Mouse (Mus musculus): ENCODE data around the gene Dlg5. TPM values are rescaled to one million over a fixed set of nuclear protein-coding genes. Genes with fewer than 3 reads are reported as not detected.

Dlg5 gene
- polyA plus RNA-seq, 1 experiment from 2014 or later: 16.5 TPM

DNA sequence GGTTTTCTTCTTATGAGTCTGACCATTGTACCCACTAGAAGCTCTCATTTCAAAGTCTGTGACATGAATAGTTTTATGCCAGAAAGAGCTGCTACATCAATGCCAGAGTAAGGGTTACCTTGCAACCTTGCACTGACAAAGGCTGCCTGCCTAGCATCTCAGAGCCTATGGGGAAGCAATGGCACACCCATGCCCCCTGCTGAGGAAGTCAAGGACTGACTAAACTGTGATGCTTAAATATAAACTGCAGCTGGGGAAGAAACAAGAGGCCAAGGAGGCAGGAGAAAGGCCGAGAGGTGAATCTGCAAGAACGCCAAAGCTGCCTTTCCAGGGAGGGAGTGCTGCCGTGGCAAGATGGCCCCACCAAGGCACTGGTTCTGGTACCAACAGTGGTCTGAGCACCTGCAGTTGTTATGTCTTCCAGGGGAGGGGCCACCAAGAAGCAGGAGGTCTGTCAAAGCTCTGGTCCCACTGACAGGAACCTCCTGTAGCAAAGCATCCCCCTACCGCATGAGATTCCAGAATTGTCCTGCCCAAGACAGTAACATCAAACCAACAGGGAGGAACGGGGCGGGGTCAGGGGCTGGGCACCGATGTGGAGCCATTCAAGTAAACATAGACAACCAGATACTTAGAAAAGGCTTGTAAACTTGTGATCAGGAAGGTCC, 111.0 kb downstream of the Dlg5 start:
- H3K27ac ChIP-seq: no peak overlapping the region
- no peak overlapping the region for H3K4me3 ChIP-seq
- peaks cover 59% of the 10 kb centered on the region for H3K36me3 ChIP-seq (replicated peaks)
- WGBS: 88% methylated on average over 7 of the region's 7 CpGs
- H3K27me3 ChIP-seq (ENCODE audit: poor library complexity, severe bottlenecking): no peaks in the 10 kb centered on the region
- H3K9me3 ChIP-seq: no peaks in the 10 kb centered on the region
- DNase-seq (ENCODE audit: extremely low spot score, low spot score): no peak
- no peaks in the 10 kb centered on the region for H3K4me1 ChIP-seq

- Histone ChIP-seq H3K4me1 (no peaks in the 10 kb centered on the region), H3K27ac (no peak overlapping the region), H3K27me3 (ENCODE audit: poor library complexity, severe bottlenecking) (no peaks in the 10 kb centered on the region), H3K36me3 (replicated peaks) (peaks cover 50% of the 10 kb centered on the region), H3K4me3 (no peak overlapping the region), H3K9me3 (no peaks in the 10 kb centered on the region)
- no peak for DNase-seq (ENCODE audit: extremely low spot score, low spot score)
- WGBS: 91% methylated on average over 8 of the region's 8 CpGs
These were observed 111.9 kb downstream of the Dlg5 start for GRCm38 (mm10) chr14:24133801-24134200.

DNA sequence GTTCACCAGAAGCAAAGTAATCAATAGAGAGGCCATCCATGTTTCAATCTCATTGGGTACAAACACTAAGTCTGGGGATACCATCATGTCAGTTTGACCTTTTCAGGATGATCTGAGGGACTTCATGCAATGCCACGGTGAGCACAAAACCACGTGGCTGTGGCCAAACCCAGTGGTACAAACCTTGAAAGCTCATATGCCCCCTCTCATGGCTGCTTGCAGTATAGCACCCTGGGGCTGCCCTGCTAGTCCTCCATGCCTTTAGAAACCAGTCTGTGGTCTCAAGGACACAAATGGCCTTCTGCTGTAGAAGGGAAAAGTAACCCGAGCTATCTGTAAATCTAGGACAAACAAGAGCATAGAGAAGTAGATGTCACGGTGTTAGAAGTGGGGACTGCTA, 113.6 kb downstream of the Dlg5 start:
- Histone ChIP-seq H3K27ac (no peak overlapping the region), H3K27me3 (ENCODE audit: poor library complexity, severe bottlenecking) (no peaks in the 10 kb centered on the region), H3K9me3 (no peaks in the 10 kb centered on the region), H3K4me1 (no peaks in the 10 kb centered on the region), H3K4me3 (no peak overlapping the region), H3K36me3 (replicated peaks) (peaks cover 33% of the 10 kb centered on the region)
- no peak for DNase-seq (ENCODE audit: extremely low spot score, low spot score)
- 58% methylated on average over 4 of the region's 4 CpGs for WGBS

DNA sequence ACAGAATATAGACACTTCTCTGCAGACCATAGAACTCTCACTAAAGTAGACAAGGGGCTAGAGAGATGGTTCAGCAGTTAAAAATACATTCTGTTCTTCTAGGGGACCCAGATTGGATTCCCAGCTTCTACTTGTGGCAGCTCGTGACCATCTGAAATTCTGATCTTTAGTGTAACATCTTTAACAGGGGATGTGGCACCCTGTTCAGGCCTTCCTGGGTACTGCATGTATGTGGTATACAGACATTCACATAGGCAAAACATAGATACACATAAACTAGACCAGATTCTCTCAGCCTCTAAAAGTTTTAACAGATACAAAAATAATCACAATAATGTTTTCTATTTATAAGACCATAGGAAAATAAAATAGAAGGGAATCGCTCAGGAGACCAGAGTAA, 120.7 kb downstream of the Dlg5 start:
- no peak for DNase-seq (ENCODE audit: extremely low spot score, low spot score)
- no peaks in the 10 kb centered on the region for H3K36me3 ChIP-seq (replicated peaks)
- no peaks in the 10 kb centered on the region for H3K27me3 ChIP-seq (ENCODE audit: poor library complexity, severe bottlenecking)
- no peaks in the 10 kb centered on the region for H3K9me3 ChIP-seq
- H3K4me3 ChIP-seq: no peak overlapping the region
- 89% methylated on average over 2 of the region's 2 CpGs for WGBS
- no peaks in the 10 kb centered on the region for H3K4me1 ChIP-seq
- H3K27ac ChIP-seq: no peak overlapping the region

DNA sequence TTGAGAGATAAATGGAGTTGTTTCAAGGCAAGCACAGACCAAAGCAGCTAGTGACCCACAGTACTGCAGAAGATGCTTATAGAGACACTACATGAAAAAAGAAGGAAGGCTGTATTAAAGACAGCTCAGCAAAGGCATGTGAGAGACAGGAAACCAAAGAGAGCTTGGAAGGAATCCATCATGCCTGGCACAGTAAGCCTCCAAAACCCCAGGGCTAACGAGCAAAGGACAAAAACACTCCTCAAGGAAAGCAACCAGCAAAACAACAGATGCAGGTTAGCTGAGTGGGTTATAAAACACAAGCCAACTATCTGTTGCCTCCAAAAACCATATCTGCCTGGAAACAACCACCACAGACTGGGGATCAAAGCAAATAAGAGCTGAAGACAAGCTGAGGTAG, 121.5 kb downstream of the Dlg5 start:
- H3K4me1 ChIP-seq: no peaks in the 10 kb centered on the region
- no peaks in the 10 kb centered on the region for H3K36me3 ChIP-seq (replicated peaks)
- H3K27me3 ChIP-seq (ENCODE audit: poor library complexity, severe bottlenecking): no peaks in the 10 kb centered on the region
- 75% methylated on average over 1 of the region's 1 CpGs for WGBS
- no peak overlapping the region for H3K4me3 ChIP-seq
- no peak for DNase-seq (ENCODE audit: extremely low spot score, low spot score)
- H3K9me3 ChIP-seq: no peaks in the 10 kb centered on the region
- H3K27ac ChIP-seq: no peak overlapping the region

GRCm38 (mm10) chr14:24106734-24107133, 139.0 kb downstream of the Dlg5 start:
- Histone ChIP-seq H3K4me1 (no peaks in the 10 kb centered on the region), H3K9me3 (no peaks in the 10 kb centered on the region), H3K27me3 (ENCODE audit: poor library complexity, severe bottlenecking) (no peaks in the 10 kb centered on the region), H3K4me3 (no peak overlapping the region), H3K36me3 (replicated peaks) (no peaks in the 10 kb centered on the region), H3K27ac (no peak overlapping the region)
- DNase-seq (ENCODE audit: extremely low spot score, low spot score): no peak
- WGBS: 88% methylated on average over 2 of the region's 2 CpGs

GRCm38 (mm10) chr14:24098828-24099227, 146.9 kb downstream of the Dlg5 start:
- Histone ChIP-seq H3K4me1 (no peaks in the 10 kb centered on the region), H3K27ac (no peak overlapping the region), H3K27me3 (ENCODE audit: poor library complexity, severe bottlenecking) (no peaks in the 10 kb centered on the region), H3K36me3 (replicated peaks) (no peaks in the 10 kb centered on the region), H3K4me3 (no peak overlapping the region), H3K9me3 (no peaks in the 10 kb centered on the region)
- no peak for DNase-seq (ENCODE audit: extremely low spot score, low spot score)
- 86% methylated on average over 4 of the region's 4 CpGs for WGBS

- no peaks in the 10 kb centered on the region for H3K4me1 ChIP-seq
- H3K27me3 ChIP-seq (ENCODE audit: poor library complexity, severe bottlenecking): no peaks in the 10 kb centered on the region
- H3K4me3 ChIP-seq: no peak overlapping the region
- no peaks in the 10 kb centered on the region for H3K9me3 ChIP-seq
- no peaks in the 10 kb centered on the region for H3K36me3 ChIP-seq (replicated peaks)
- H3K27ac ChIP-seq: no peak overlapping the region
- 87% methylated on average over 1 of the region's 1 CpGs for WGBS
- DNase-seq (ENCODE audit: extremely low spot score, low spot score): no peak
These were observed 151.1 kb downstream of the Dlg5 start for GRCm38 (mm10) chr14:24094656-24095055.

GRCm38 (mm10) chr14:24093221-24093620, 152.5 kb downstream of the Dlg5 start:
- Histone ChIP-seq H3K4me3 (no peak overlapping the region), H3K4me1 (no peaks in the 10 kb centered on the region), H3K9me3 (no peaks in the 10 kb centered on the region), H3K36me3 (replicated peaks) (no peaks in the 10 kb centered on the region), H3K27ac (no peak overlapping the region), H3K27me3 (ENCODE audit: poor library complexity, severe bottlenecking) (no peaks in the 10 kb centered on the region)
- DNase-seq (ENCODE audit: extremely low spot score, low spot score): no peak
- WGBS: 96% methylated on average over 4 of the region's 4 CpGs

DNA sequence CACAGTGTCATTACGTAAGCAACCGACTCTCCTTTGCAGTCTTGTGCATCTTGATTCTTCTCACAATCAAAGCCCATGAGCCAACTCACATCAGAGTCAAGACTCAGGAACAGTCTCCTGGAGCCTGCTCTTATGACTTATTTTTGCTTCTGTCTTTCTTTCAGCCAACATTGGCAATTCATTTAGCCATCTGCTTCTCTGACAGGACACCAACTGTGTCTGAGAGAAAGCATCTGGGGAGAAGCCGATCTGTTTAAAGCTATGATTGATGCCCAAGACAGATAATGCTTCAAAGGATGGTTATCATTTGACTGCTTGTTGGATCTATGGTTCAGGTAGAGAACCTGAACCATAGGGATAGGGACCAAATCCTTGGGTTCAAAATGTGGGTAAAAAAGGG, 153.3 kb downstream of the Dlg5 start:
- Histone ChIP-seq H3K4me3 (no peak overlapping the region), H3K36me3 (replicated peaks) (no peaks in the 10 kb centered on the region), H3K4me1 (no peaks in the 10 kb centered on the region), H3K27me3 (ENCODE audit: poor library complexity, severe bottlenecking) (no peaks in the 10 kb centered on the region), H3K27ac (no peak overlapping the region), H3K9me3 (no peaks in the 10 kb centered on the region)
- WGBS: 96% methylated on average over 3 of the region's 3 CpGs
- DNase-seq (ENCODE audit: extremely low spot score, low spot score): no peak

GRCm38 (mm10) chr14:24090790-24091189, 154.9 kb downstream of the Dlg5 start:
- H3K27ac ChIP-seq: no peak overlapping the region
- no peaks in the 10 kb centered on the region for H3K27me3 ChIP-seq (ENCODE audit: poor library complexity, severe bottlenecking)
- H3K9me3 ChIP-seq: no peaks in the 10 kb centered on the region
- no peaks in the 10 kb centered on the region for H3K36me3 ChIP-seq (replicated peaks)
- H3K4me3 ChIP-seq: no peak overlapping the region
- DNase-seq (ENCODE audit: extremely low spot score, low spot score): no peak
- 97% methylated on average over 1 of the region's 1 CpGs for WGBS
- H3K4me1 ChIP-seq: no peaks in the 10 kb centered on the region

- WGBS: 90% methylated on average over 3 of the region's 3 CpGs
- no peaks in the 10 kb centered on the region for H3K27me3 ChIP-seq (ENCODE audit: poor library complexity, severe bottlenecking)
- H3K36me3 ChIP-seq (replicated peaks): no peaks in the 10 kb centered on the region
These were observed 156.5 kb downstream of the Dlg5 start for GRCm38 (mm10) chr14:24089181-24089580.

GRCm38 (mm10) chr14:24087430-24087829, 158.3 kb downstream of the Dlg5 start:
- Histone ChIP-seq H3K4me1 (peaks cover 2% of the 10 kb centered on the region), H3K4me3 (no peak overlapping the region), H3K9me3 (no peaks in the 10 kb centered on the region), H3K36me3 (replicated peaks) (no peaks in the 10 kb centered on the region), H3K27ac (no peak overlapping the region), H3K27me3 (ENCODE audit: poor library complexity, severe bottlenecking) (no peaks in the 10 kb centered on the region)
- 88% methylated on average over 3 of the region's 3 CpGs for WGBS
- DNase-seq (ENCODE audit: extremely low spot score, low spot score): no peak

More at GRCm38 (mm10) chr14:24089181-24089580, 156.5 kb downstream of the Dlg5 start:
- no peak overlapping the region for H3K4me3 ChIP-seq
- no peaks in the 10 kb centered on the region for H3K9me3 ChIP-seq
- no peak overlapping the region for H3K27ac ChIP-seq
- no peaks in the 10 kb centered on the region for H3K4me1 ChIP-seq
- DNase-seq (ENCODE audit: extremely low spot score, low spot score): no peak

DNA sequence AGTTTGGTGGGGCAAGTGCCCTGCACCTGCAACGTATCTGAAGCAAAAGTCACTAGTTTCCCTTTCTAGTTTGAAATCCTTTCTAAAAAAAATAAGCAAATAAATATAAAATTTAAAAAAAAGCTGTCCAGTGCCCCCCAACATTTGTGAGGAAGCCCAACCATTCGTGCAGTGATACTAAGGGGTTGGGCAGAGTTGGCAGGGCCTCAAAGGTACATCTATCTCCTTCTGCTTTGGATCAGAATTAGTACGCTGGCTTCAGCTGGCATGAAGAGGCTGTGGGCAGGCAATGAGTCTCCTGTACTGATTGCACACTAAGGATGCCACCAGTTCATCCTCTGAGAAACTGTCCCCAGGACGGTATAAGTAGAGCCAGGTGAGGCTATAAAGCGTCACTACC, 159.2 kb downstream of the Dlg5 start:
- Histone ChIP-seq H3K27ac (no peak overlapping the region), H3K27me3 (ENCODE audit: poor library complexity, severe bottlenecking) (no peaks in the 10 kb centered on the region), H3K4me1 (peaks cover 11% of the 10 kb centered on the region), H3K36me3 (replicated peaks) (no peaks in the 10 kb centered on the region), H3K4me3 (no peak overlapping the region), H3K9me3 (no peaks in the 10 kb centered on the region)
- no peak for DNase-seq (ENCODE audit: extremely low spot score, low spot score)
- 89% methylated on average over 5 of the region's 5 CpGs for WGBS
